Mouse (Mus musculus): ENCODE results near the gene BC147527. TPM values are rescaled to one million over a fixed set of nuclear protein-coding genes. Genes with fewer than 3 reads are reported as not detected.

BC147527 gene
- 10 to 100 TPM; 10.2 to 13.1 TPM for total RNA-seq (2023)

DNA sequence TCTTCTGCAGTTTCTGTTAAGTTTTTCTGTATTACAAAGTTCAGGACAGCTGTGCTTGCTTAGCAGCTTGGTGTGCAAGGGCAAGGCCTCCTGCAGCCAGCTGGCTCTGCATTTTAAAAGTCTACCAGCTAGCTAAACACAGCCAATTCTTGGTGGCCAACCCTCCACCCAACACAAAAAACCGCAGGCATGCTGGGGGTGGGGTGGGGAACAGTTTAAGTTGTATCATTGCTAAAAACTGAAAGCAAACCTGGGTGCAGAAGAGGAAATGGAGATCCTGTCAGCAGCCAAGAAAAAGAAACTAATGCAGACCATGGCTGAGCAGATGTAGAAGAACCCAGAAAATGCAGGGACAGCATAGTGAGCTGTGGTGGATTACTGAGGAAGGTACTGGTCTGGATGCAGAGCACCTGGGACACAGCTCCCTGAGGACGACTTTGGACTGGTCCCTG lies at the start of gene BC147527:
BC147527 (plus strand) TSS at position 402 of the 452 bp plus-strand sequence.

DNA sequence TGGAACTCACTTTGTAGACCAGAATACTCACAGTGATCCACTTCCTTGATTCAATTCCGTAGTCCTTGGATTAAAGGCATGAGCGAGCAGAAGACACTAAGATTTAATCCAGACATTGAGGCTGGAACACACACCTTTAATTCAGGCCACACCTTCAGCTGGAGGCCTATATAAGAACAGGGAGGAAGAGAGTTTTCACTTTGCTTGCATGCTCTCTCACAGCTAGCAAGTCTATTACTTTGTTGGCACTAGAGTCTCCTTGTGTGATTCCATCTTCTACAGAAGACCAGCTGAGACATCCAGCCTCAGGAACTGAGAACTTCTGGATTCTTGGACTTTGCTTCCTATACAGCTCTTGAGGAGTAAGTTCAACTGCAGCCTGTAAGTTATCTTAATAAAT lies 37.3 kb upstream of the BC147527 start, which contains the start of gene AF067061:
AF067061 (plus strand) TSS at position 245 of the 400 bp plus-strand sequence.

DNA sequence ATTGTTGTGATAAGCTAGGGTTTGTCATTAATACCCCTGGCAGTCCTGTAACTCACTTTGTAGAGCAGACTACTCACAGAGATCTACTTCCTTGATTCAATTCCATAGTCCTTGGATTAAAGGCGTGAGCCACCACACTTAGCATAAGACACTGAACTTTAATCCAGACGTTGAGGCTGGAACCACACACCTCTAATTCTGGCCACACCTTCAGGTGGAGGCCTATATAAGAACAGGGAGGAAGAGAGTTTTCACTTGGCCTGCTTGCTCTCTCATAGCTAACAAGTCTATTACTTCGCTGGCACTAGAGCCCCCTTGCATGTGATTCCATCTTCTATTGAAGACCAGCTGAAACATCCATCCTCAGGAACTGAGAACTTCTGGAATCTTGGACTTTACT lies 16.4 kb downstream of the BC147527 start, which contains the start of gene Tcstv3:
Tcstv3 (plus strand) TSS at position 301 of the 400 bp plus-strand sequence.

Other genes with a start within 250 kb of the BC147527 start
- 100 to 1,000 TPM; 140 to 176 TPM for gene Gm21188, start 248.2 kb upstream of the BC147527 start, total RNA-seq (2023)
- not detected for gene Gm20767, start 160.1 kb upstream of the BC147527 start, total RNA-seq (2023)
- gene Gm21818, start 128.0 kb upstream of the BC147527 start, total RNA-seq (2023): not detected
- gene Gm21762, start 84.4 kb upstream of the BC147527 start, total RNA-seq (2023): not detected
- gene Gm21731, start 61.3 kb upstream of the BC147527 start, total RNA-seq (2023): not detected
- not detected for gene AF067061, start 37.3 kb upstream of the BC147527 start, total RNA-seq (2023)
- not detected for gene Tcstv3, start 16.5 kb downstream of the BC147527 start, total RNA-seq (2023)